Comparison of ENCODE assay signal across 8 mouse cellular contexts in the genomic region with DNA sequence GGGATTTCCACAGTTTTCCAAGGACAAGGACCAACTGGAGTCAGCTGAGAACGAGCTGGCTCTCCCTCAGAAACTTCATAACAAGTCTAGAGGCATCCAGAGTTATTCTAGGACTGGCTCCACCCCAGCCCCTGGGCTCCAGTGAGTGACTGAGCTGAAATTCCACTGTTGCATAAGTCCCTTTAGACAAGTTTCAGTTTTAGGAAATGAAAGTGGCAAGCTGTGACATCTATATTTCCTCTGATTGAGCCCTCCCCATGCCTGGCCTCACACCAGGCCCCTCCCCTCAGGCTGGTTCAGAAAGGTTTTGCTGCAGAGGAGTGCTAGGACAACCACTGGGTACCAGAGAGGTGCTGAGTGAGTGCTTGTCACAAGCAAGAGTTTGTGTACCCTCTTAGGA. TPM values are rescaled to one million over a fixed set of nuclear protein-coding genes. Genes with fewer than 3 reads are reported as not detected.
DNase-seq lines count a peak whose midpoint lies in the region.

No protein-coding gene starts in this region.

- H3K36me3 ChIP-seq in midbrain, embryonic 10.5 days, result no peaks in the 10 kb centered on the region

- WGBS in midbrain, embryonic 10.5 days, result 42% methylated on average over 1 of the region's 1 CpGs

- DNase-seq in cerebellum, postnatal 14 days, result peak; percentile 3 to 4
- no peak for DNase-seq in cerebellum, postnatal 4 days (ENCODE audit: low spot score in 2 of 2)
- DNase-seq in brain, adult 2 months (ENCODE audit: low read depth, low spot score), result peak; percentile 74
- DNase-seq in heart, adult 8-10 months (ENCODE audit: low spot score), result peak; percentile 89
- peak; percentile 65 to 66 for DNase-seq in kidney, postnatal 36 days
- peak; percentile 68 for DNase-seq in lung, postnatal 14 days
- DNase-seq in spleen, postnatal 14 days (ENCODE audit: low spot score in 2 of 2), result peak; percentile 34 to 47
- DNase-seq in midbrain, embryonic 10.5 days (ENCODE audit: low spot score), result no peak

- H3K4me1 ChIP-seq in midbrain, embryonic 10.5 days, result no peaks in the 10 kb centered on the region

- H3K9me3 ChIP-seq in midbrain, embryonic 10.5 days (replicated peaks), result no peaks in the 10 kb centered on the region

- no peaks in the 10 kb centered on the region for H3K27me3 ChIP-seq in midbrain, embryonic 10.5 days (ENCODE audit: low read depth, poor library complexity, severe bottlenecking)

- H3K4me3 ChIP-seq in midbrain, embryonic 10.5 days, result no peak overlapping the region

- no peak overlapping the region for H3K27ac ChIP-seq in midbrain, embryonic 10.5 days (replicated peaks)

RNA-seq across cellular contexts. Expression of gene Tlr2, which starts 21.4 kb away (rescaled TPM):
- 1 to 10 TPM; 2.3 to 2.5 (median 2.3) TPM for total RNA-seq in heart, adult 8-10 months (2022)
- polyA plus RNA-seq in midbrain, embryonic 10.5 days (2016; fragmentation: Nextera tagmentation; extraction: Ambion mirVana), result 1.1 and 1.6 TPM in 2 replicates

Comparison
In these comparisons a context has a peak if more than half of its experiments do, and no peak if none do; other contexts are left out.
1. DNase-seq: peak in cerebellum, postnatal 14 days (2 of 2), brain, adult 2 months (single experiment), heart, adult 8-10 months (single experiment), kidney, postnatal 36 days (2 of 2), lung, postnatal 14 days (single experiment) and spleen, postnatal 14 days (2 of 2); none in cerebellum, postnatal 4 days (0 of 2) and midbrain, embryonic 10.5 days (single experiment).